In the genomic region with DNA sequence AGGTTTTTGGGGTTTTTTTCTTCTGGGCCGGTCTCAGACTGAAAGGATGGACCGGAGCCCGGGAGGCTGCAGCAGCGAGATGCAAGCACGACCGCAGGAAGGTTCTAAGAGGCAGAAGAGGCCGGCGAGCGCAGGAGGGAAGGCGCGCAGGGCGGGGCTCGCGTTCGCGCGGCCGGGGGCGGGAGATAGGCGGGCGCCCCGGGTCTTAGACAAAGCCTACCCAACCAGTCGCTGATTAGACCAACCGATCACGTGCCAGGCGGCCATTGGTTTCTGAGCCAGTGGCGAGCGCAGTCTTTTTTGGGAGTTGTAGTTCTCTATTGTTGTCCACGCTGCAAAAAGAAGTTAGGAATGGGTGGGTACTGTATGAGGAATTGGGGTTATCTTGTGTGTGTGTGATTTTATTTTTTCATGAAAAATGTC, we compare ENCODE assay signal across 8 mouse cellular contexts. TPM values are rescaled to one million over a fixed set of nuclear protein-coding genes. Genes with fewer than 3 reads are reported as not detected.
A peak's percentile ranks its signal among the peaks of the same experiment; 100 is the strongest.
DNase-seq lines count a peak whose midpoint lies in the region; ATAC-seq and TF ChIP-seq lines count a peak whose summit lies in the region.

Gene Tubb5 (minus strand): TSS at position 185 of the 423 bp plus-strand sequence.

- H3K79me2 ChIP-seq in liver, adult 2 months (ENCODE audit: control insufficient read depth, insufficient read depth, low read length) = no peaks in the 10 kb centered on the region
- H3K79me2 ChIP-seq in myocyte (ENCODE audit: control insufficient read depth, insufficient read depth) = peaks cover 60% of the 10 kb centered on the region

- H3K27ac ChIP-seq in bone marrow macrophage, adult 2 months (ENCODE audit: insufficient read depth, low read depth, low read length) = peak within 1 kb of the TSS; percentile 83
- H3K27ac ChIP-seq in embryonic fibroblast, embryonic 13.5 days (ENCODE audit: insufficient read depth, low read length) = peak within 1 kb of the TSS; percentile 98
- H3K27ac ChIP-seq in heart, embryonic 10.5 days = peak within 1 kb of the TSS; percentile 98
- H3K27ac ChIP-seq in kidney, embryonic 16.5 days (ENCODE audit: low read length) = peak within 1 kb of the TSS; percentile 99
- H3K27ac ChIP-seq in liver, adult 2 months (replicated peaks; ENCODE audit: insufficient read depth, low read depth, low read length) = peak within 1 kb of the TSS; percentile 73

- peak within 1 kb of the TSS; percentile 32 for H3ac ChIP-seq in myocyte (ENCODE audit: control insufficient read depth, insufficient read length)

- 1% methylated on average over 29 of the region's 29 CpGs for WGBS in heart, embryonic 10.5 days
- WGBS in kidney, embryonic 16.5 days = under 1% methylated on average over 29 of the region's 29 CpGs
- 1% methylated on average over 29 of the region's 29 CpGs for WGBS in liver, adult 2 months

- ATAC-seq in kidney, embryonic 16.5 days (ENCODE audit: low FRiP score, low TSS enrichment) = peak; percentile 85

- H3K4me3 ChIP-seq in bone marrow macrophage, adult 2 months (ENCODE audit: insufficient read depth, low read length) = peak within 1 kb of the TSS; percentile 95
- peak within 1 kb of the TSS; percentile 79 for H3K4me3 ChIP-seq in embryonic fibroblast, embryonic 13.5 days (ENCODE audit: insufficient read depth, low read length)
- H3K4me3 ChIP-seq in heart, embryonic 10.5 days = peak within 1 kb of the TSS; percentile 80
- peak within 1 kb of the TSS; percentile 97 for H3K4me3 ChIP-seq in kidney, embryonic 16.5 days (ENCODE audit: low read length)
- peak within 1 kb of the TSS; percentile 90 for H3K4me3 ChIP-seq in liver, adult 2 months (ENCODE audit: insufficient read depth, low read depth, low read length)
- peak within 1 kb of the TSS; percentile 96 for H3K4me3 ChIP-seq in myocyte

- H3K4me1 ChIP-seq in bone marrow macrophage, adult 2 months (ENCODE audit: control insufficient read depth, insufficient read depth, low read length) = peaks cover 23% of the 10 kb centered on the region
- peaks cover 5% of the 10 kb centered on the region for H3K4me1 ChIP-seq in embryonic fibroblast, embryonic 13.5 days (ENCODE audit: control insufficient read depth, insufficient read depth, low read length)
- peaks cover 31% of the 10 kb centered on the region for H3K4me1 ChIP-seq in heart, embryonic 10.5 days
- H3K4me1 ChIP-seq in kidney, embryonic 16.5 days (ENCODE audit: insufficient read depth, low read length) = peaks cover 46% of the 10 kb centered on the region
- peaks cover 18% of the 10 kb centered on the region for H3K4me1 ChIP-seq in liver, adult 2 months (ENCODE audit: control insufficient read depth, insufficient read depth, low read length)

- peak within 1 kb of the TSS; percentile 99 for H3K9ac ChIP-seq in kidney, embryonic 16.5 days (replicated peaks; ENCODE audit: low read length)
- peak within 1 kb of the TSS; percentile 71 for H3K9ac ChIP-seq in liver, adult 2 months (ENCODE audit: low read depth, low read length)

- H3K4me2 ChIP-seq in kidney, embryonic 16.5 days (replicated peaks; ENCODE audit: low read depth, low read length) = peak within 1 kb of the TSS; percentile 74
- H3K4me2 ChIP-seq in myocyte (ENCODE audit: low read depth) = peak within 1 kb of the TSS; percentile 79

- no peaks in the 10 kb centered on the region for H3K9me3 ChIP-seq in heart, embryonic 10.5 days
- H3K9me3 ChIP-seq in kidney, embryonic 16.5 days (ENCODE audit: low read length) = no peaks in the 10 kb centered on the region

- peak; percentile 97 for DNase-seq in A20 (ENCODE audit: low read depth, low spot score)
- peak; percentile 99 for DNase-seq in heart, embryonic 10.5 days (ENCODE audit: low spot score)
- peak; percentile 90 for DNase-seq in liver, adult 2 months (ENCODE audit: extremely low read depth, low read depth, low spot score)
- DNase-seq in splenic B cell, adult 2 months (ENCODE audit: low read depth, low spot score) = peak; percentile 92

- peaks cover 38% of the 10 kb centered on the region for H3K36me3 ChIP-seq in heart, embryonic 10.5 days
- H3K36me3 ChIP-seq in kidney, embryonic 16.5 days (ENCODE audit: insufficient read depth, low read length) = peaks cover 35% of the 10 kb centered on the region
- H3K36me3 ChIP-seq in liver, adult 2 months (ENCODE audit: control insufficient read depth, insufficient read depth, low read length) = no peaks in the 10 kb centered on the region
- H3K36me3 ChIP-seq in myocyte (ENCODE audit: control insufficient read depth, insufficient read depth) = peaks cover 30% of the 10 kb centered on the region
- H3K36me3 ChIP-seq in splenic B cell, adult 2 months (ENCODE audit: control insufficient read depth, insufficient read depth, low read length, poor library complexity, severe bottlenecking) = peaks cover 13% of the 10 kb centered on the region

- TF ChIP-seq CTCF in bone marrow macrophage, adult 2 months (IDR thresholded peaks at IDR 0.05; ENCODE audit: low read depth, low read length) = no peak
- no peak for TF ChIP-seq CTCF in embryonic fibroblast, embryonic 13.5 days (IDR thresholded peaks at IDR 0.05; ENCODE audit: borderline replicate concordance, insufficient read depth, low read length)
- TF ChIP-seq CTCF in liver, adult 2 months (IDR thresholded peaks at IDR 0.05; ENCODE audit: low read depth, low read length) = no peak

- TF ChIP-seq POLR2A in bone marrow macrophage, adult 2 months (IDR thresholded peaks at IDR 0.05; ENCODE audit: borderline replicate concordance, low read depth, low read length) = peak; percentile 77; the same call in 1 of the 2 replicates
- peak; percentile 98 for TF ChIP-seq POLR2A in embryonic fibroblast, embryonic 13.5 days (IDR thresholded peaks at IDR 0.05; ENCODE audit: low read depth, low read length)
- peak; percentile 88 for TF ChIP-seq POLR2A in liver, adult 2 months (IDR thresholded peaks at IDR 0.05; ENCODE audit: extremely low read depth, insufficient read depth, low read length)
- peak; percentile 95 for TF ChIP-seq POLR2A in myocyte (IDR thresholded peaks at IDR 0.05; ENCODE audit: insufficient read length, low read depth)

- H3K27me3 ChIP-seq in heart, embryonic 10.5 days (ENCODE audit: insufficient read depth, poor library complexity, severe bottlenecking) = no peaks in the 10 kb centered on the region
- H3K27me3 ChIP-seq in kidney, embryonic 16.5 days (ENCODE audit: insufficient read depth, low read length) = no peaks in the 10 kb centered on the region
- H3K27me3 ChIP-seq in liver, adult 2 months (ENCODE audit: control insufficient read depth, insufficient read depth, low read length) = no peaks in the 10 kb centered on the region
- no peaks in the 10 kb centered on the region for H3K27me3 ChIP-seq in myocyte (ENCODE audit: control insufficient read depth, insufficient read depth, insufficient read length)
- no peaks in the 10 kb centered on the region for H3K27me3 ChIP-seq in splenic B cell, adult 2 months (ENCODE audit: control insufficient read depth, insufficient read depth, low read length, poor library complexity, severe bottlenecking)

TF ChIP-seq in myocyte, 11 proteins besides CTCF, POLR2A, EP300 and RAD21:
- TF ChIP-seq TCF3 (IDR thresholded peaks at IDR 0.05; ENCODE audit: insufficient read length, low read depth) = no peak
- peak; percentile 97 for TF ChIP-seq POLR2AphosphoS2 (IDR thresholded peaks at IDR 0.05; ENCODE audit: insufficient read length, low read depth)
- TF ChIP-seq E2F4 (IDR thresholded peaks at IDR 0.05; ENCODE audit: insufficient read depth) = peak; percentile 47
- peak; percentile 40 for TF ChIP-seq REST (IDR thresholded peaks at IDR 0.05; ENCODE audit: insufficient read depth, insufficient read length)
- peak; percentile 96 for TF ChIP-seq USF1 (IDR thresholded peaks at IDR 0.05; ENCODE audit: low read depth)

RNA-seq across cellular contexts. Expression of gene Tubb5, which starts in this region (rescaled TPM):
- 481 and 519 TPM in 2 replicates for polyA plus RNA-seq in bone marrow macrophage, adult 2 months (2012; ENCODE audit: insufficient read depth, insufficient read length, missing spikeins)
- 856 and 947 TPM in 2 replicates for polyA plus RNA-seq in embryonic fibroblast, embryonic 13.5 days (2011; ENCODE audit: insufficient read length, low read depth, missing spikeins)
- polyA plus RNA-seq in heart, embryonic 10.5 days (2016; fragmentation: Nextera tagmentation; extraction: Ambion mirVana) = 911 and 1,091 TPM in 2 replicates
- polyA plus RNA-seq in kidney, embryonic 16.5 days (2015; fragmentation: Nextera tagmentation; extraction: Ambion mirVana) = 905 and 985 TPM in 2 replicates
- total RNA-seq in liver, adult 2 months (2014; rRNA removed) = 37.5 and 67.3 TPM in 2 replicates
- 56.4 and 62.2 TPM in 2 replicates for polyA plus RNA-seq in liver, adult 2 months (2012; rRNA removed)
- polyA plus RNA-seq in myocyte (2012; fragmentation: generic; extraction: Trizol) = 692 TPM

Comparison
In these comparisons a context has a peak if more than half of its experiments do, and no peak if none do; other contexts are left out.
1. Peak in every context shown above with its lines: DNase-seq, ATAC-seq, H3K4me3 ChIP-seq and H3K27ac ChIP-seq.